Mouse (Mus musculus) kidney, postnatal 10 days (tissue): Measurements from ENCODE around the gene Plekhg3.

Source experiments
- DNase-seq: peaks from one replicate; pipeline ENCODE4 v3.0.0; 2021; ENCODE audit warnings: mixed read lengths

Gene Plekhg3

GRCm38 (mm10) chr12:76527245-76527881, 3.3 kb upstream of the Plekhg3 start:
- no peak for DNase-seq

GRCm38 (mm10) chr12:76528766-76529165, 1.9 kb upstream of the Plekhg3 start:
- no peak for DNase-seq

- DNase-seq, result peak; percentile 73
These were observed 1.6 kb downstream of the Plekhg3 start for GRCm38 (mm10) chr12:76531986-76532925.

DNA sequence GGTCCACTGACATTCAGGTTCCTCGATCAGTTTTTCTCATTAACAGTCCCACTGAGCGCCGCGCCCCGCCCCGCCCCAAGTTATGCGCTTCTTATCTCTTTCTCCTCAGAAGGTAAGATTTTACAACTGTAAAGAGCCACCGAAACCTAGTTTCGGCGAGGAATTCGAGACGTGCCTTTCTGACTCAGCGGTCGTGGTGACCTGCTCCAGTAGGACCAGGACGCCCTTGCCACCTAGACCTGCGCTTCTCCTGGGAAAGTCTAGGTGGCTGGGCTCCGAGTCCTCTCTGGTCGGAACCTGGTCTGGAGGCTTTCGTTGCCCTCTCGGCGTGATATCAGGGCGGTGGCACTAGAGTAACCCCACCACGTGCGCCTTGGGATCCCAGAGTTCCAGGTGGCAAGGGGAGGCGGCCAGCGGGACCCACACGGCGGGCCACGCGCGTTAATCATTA, 2.3 kb downstream of the Plekhg3 start:
- no peak for DNase-seq

GRCm38 (mm10) chr12:76533377-76534222, 2.9 kb downstream of the Plekhg3 start:
- DNase-seq, result peak; percentile 95

- no peak for DNase-seq
These were observed 3.5 kb downstream of the Plekhg3 start for GRCm38 (mm10) chr12:76534233-76534632.

- DNase-seq, result no peak
These were observed 4.1 kb downstream of the Plekhg3 start for GRCm38 (mm10) chr12:76534641-76535283.

GRCm38 (mm10) chr12:76535471-76535900, 4.8 kb downstream of the Plekhg3 start:
- DNase-seq, result no peak

GRCm38 (mm10) chr12:76536591-76537153, 6.0 kb downstream of the Plekhg3 start:
- no peak for DNase-seq

DNA sequence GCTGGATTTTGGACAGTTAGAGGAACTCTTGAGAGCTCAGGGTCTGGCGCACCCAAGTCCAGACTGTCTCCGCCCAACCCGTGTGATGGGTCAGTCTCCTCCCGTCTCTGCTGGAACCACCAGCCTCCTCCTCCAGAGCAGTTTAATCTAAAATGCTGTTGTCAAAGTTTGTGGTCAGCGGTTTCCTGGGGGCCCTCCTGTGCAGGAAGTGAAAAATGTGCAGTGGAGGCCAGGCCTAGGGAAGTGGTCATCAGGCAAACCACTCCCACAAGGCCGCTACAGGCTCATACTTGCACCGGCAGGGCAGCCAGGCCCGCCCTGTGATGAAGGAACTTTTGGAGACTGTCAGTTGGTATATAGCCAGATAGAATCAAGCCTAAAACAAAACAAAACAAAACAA, 6.7 kb downstream of the Plekhg3 start:
- DNase-seq, result peak; percentile 61

DNA sequence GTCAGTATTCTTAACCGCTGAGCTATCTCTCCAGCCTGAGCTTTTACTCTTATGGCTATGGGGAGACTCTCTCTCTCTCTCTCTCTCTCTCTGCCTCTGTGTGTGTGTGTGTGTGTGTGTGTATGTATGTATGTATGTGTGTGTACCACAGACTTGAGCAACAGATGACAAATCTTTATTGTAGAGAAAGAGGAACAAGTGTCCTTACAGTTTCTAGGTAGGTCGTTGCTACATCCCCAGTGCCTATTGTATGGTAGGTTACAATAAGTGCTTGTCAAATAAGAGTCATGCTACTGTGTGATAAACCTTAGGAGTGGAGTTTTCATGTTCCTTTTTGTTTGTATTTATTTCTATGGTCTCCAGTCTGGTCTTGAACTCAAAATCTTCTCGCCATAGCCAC, 9.5 kb downstream of the Plekhg3 start:
- DNase-seq, result no peak

DNA sequence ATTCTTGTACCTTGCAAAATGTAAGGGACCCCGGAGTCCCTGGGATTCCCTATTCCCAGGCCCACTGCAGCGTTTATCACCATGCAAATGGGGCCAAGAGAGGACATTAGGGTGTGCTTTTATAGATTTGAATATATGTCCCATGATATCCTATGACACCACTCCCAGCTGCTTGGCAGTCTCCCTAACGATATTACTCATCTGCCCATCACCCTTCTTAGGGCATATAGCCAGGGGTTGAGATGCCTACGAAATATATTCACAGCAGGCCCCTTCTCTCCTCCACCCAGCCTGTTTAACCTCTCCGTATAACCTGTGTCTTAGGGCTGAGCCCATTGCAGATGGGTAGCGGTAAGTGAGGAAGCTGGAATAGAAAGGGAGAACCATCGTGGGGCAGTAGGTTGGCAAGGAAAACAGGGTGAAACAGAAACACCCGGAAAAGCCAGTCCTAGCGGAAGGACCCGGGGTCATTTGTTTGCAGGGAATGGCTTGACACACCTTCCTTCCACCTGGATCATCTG, 10.1 kb downstream of the Plekhg3 start:
- DNase-seq, result no peak

- DNase-seq, result no peak
These were observed 10.8 kb downstream of the Plekhg3 start for GRCm38 (mm10) chr12:76541475-76541874.

DNA sequence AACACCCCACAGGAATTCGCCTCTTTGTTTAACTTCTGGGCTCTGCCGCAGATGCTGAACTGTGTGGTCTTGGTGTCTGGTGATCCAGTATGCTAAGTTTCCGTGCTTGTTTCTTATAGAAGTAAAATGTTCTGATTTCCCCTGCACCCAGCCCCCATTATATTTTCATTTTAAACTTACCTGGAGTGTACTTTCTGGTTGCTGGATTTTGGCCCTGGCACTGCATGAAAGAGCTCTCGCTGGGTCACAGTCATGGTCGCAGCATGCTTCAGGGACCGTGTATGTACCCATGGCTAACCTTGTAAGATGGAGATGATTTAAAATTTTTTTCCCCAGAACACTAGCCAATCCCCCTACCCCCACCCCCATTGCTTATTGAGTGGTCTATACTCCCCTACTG, 11.2 kb downstream of the Plekhg3 start:
- no peak for DNase-seq

GRCm38 (mm10) chr12:76545786-76546370, 15.2 kb downstream of the Plekhg3 start:
- no peak for DNase-seq

- DNase-seq, result peak; percentile 62
These were observed 15.9 kb downstream of the Plekhg3 start for GRCm38 (mm10) chr12:76546383-76547276.

GRCm38 (mm10) chr12:76547409-76548081, 16.9 kb downstream of the Plekhg3 start:
- no peak for DNase-seq

- DNase-seq, result no peak
These were observed 17.4 kb downstream of the Plekhg3 start for GRCm38 (mm10) chr12:76548082-76548423.

GRCm38 (mm10) chr12:76549203-76549602, 18.5 kb downstream of the Plekhg3 start:
- DNase-seq, result no peak

- peak; percentile 82 for DNase-seq
These were observed 21.6 kb downstream of the Plekhg3 start for GRCm38 (mm10) chr12:76552321-76552720.
